Mouse (Mus musculus): ENCODE measurements at regions not wholly inside any gene's neighbourhood (a gene's known extent, or its start where the extent isn't known, plus 50 kb on each side); places are given as distances from the start of the nearest gene placed in this dataset.

GRCm38 (mm10) chr11:71840635-71841443 lies 91.1 kb downstream of the Wscd1 start:
- Histone ChIP-seq H3K27ac (ENCODE audit: insufficient read depth, low read depth, low read length, poor library complexity, severe bottlenecking) (no peak overlapping the region), H3K4me1 (ENCODE audit: control insufficient read depth in 2 of 2, insufficient read depth in 2 of 2, low read length in 2 of 2, poor library complexity in 1 of 2) (no peaks in the 10 kb centered on the region), H3K9me3 (ENCODE audit: control insufficient read depth, insufficient read depth, low read depth, low read length) (no peaks in the 10 kb centered on the region), H3K36me3 (ENCODE audit: control insufficient read depth, insufficient read depth, low read length, poor library complexity, severe bottlenecking) (no peaks in the 10 kb centered on the region), H3K9ac (ENCODE audit: insufficient read depth, low read depth, low read length, poor library complexity, severe bottlenecking) (no peak overlapping the region), H3K4me3 (ENCODE audit: insufficient read depth in 1 of 2, low read depth in 1 of 2, low read length in 2 of 2, poor library complexity in 1 of 2, severe bottlenecking in 1 of 2) (no peak overlapping the region)
- TF ChIP-seq ZNF384 (IDR thresholded peaks at IDR 0.05; ENCODE audit: low read depth, low read length), result no peak
- TF ChIP-seq ZC3H11A (IDR thresholded peaks at IDR 0.05; ENCODE audit: borderline replicate concordance, low read depth, low read length), result no peak
- no peak for TF ChIP-seq HCFC1 (IDR thresholded peaks at IDR 0.05; ENCODE audit: borderline replicate concordance, insufficient read depth, low read length)
- TF ChIP-seq MAFK (IDR thresholded peaks at IDR 0.05; ENCODE audit: insufficient read depth, low read depth, low read length), result no peak
- TF ChIP-seq CHD2 (IDR thresholded peaks at IDR 0.05; ENCODE audit: low read depth, low read length), result no peak
- in situ Hi-C loops (cut with MboI; ENCODE audit: low sequenced_read_pairs in 2 of 2, unreplicated experiment in 2 of 2), result no loop called here
- no peak for DNase-seq (ENCODE audit: low read depth, low spot score)

Data from ES-E14 (cell line).